Comparison of ENCODE assay signal across 31 mouse cellular contexts in genomic region chr10:33592732-33593131, GRCm38 (mm10). TPM values are rescaled to one million over a fixed set of nuclear protein-coding genes. Genes with fewer than 3 reads are reported as not detected.
DNase-seq lines count a peak whose midpoint lies in the region; ATAC-seq and TF ChIP-seq lines count a peak whose summit lies in the region.
"Had no signal": no experiment of that assay in that cellular context is flagged by ENCODE, and none has a peak within 500 bp of the region (broad histone marks: within the 10 kb centered on the region; RNA-seq: fewer than 3 reads in every experiment).

No protein-coding gene starts in this region.

- no peaks in the 10 kb centered on the region for H3K9me3 ChIP-seq in kidney, embryonic 14.5 days (ENCODE audit: control insufficient read depth, low read length)
- H3K9me3 ChIP-seq: embryonic facial prominence, embryonic 15.5 days; G1E; limb, embryonic 12.5 days; neural tube, embryonic 13.5 days; stomach, embryonic 15.5 days had no signal

- no peaks in the 10 kb centered on the region for H3K36me3 ChIP-seq in kidney, embryonic 14.5 days (ENCODE audit: control insufficient read depth, insufficient read depth, low read length)
- no peaks in the 10 kb centered on the region for H3K36me3 ChIP-seq in testis, adult 2 months (ENCODE audit: control insufficient read depth, insufficient read depth, low read length)
- H3K36me3 ChIP-seq: embryonic facial prominence, embryonic 15.5 days; G1E; limb, embryonic 12.5 days; neural tube, embryonic 13.5 days; stomach, embryonic 15.5 days had no signal

- peak; percentile 15 for DNase-seq in gastrocnemius, adult 2 months
- no peak for DNase-seq in gastrocnemius, adult 8-10 months (ENCODE audit: low spot score in 2 of 2)
- DNase-seq in kidney, postnatal 25 days = peak; percentile 2 to 35
- peak; percentile 3 for DNase-seq in R1 (ENCODE audit: low read depth, low spot score)
- DNase-seq in ovary, postnatal 14 days (ENCODE audit: low spot score) = no peak
- DNase-seq: adrenal gland, adult 8-10 months; B cell, adult 2 months; cerebellum, adult 9-10 months; kidney, adult 11 months; kidney, postnatal 36 days; layer of hippocampus, postnatal 36 days; liver, postnatal 0 days had no signal

- intact Hi-C loops in gastrocnemius, adult 2 months (cut with DNase I) = no loop called here

- no peaks in the 10 kb centered on the region for H3K4me1 ChIP-seq in kidney, embryonic 14.5 days (ENCODE audit: control insufficient read depth, insufficient read depth, low read length)
- peaks cover 3% of the 10 kb centered on the region; the same call in 1 of the 2 replicates for H3K4me1 ChIP-seq in testis, adult 2 months (ENCODE audit: control insufficient read depth, insufficient read depth, low read length)
- H3K4me1 ChIP-seq: embryonic facial prominence, embryonic 15.5 days; limb, embryonic 12.5 days; neural tube, embryonic 13.5 days; stomach, embryonic 15.5 days had no signal

- no peak overlapping the region for H3K4me3 ChIP-seq in gastrocnemius, adult 2 months
- no peak overlapping the region for H3K4me3 ChIP-seq in kidney, embryonic 14.5 days (ENCODE audit: low read length)
- peak overlapping the region; percentile 18 for H3K4me3 ChIP-seq in testis, adult 2 months (ENCODE audit: control insufficient read depth, low read depth, low read length)
- H3K4me3 ChIP-seq: embryonic facial prominence, embryonic 15.5 days; limb, embryonic 12.5 days; myocyte; neural tube, embryonic 13.5 days; stomach, embryonic 15.5 days had no signal

- no peak for TF ChIP-seq CTCF in gastrocnemius, adult 2 months (IDR thresholded peaks at IDR 0.05)
- TF ChIP-seq CTCF in testis, adult 2 months (IDR thresholded peaks at IDR 0.05; ENCODE audit: control insufficient read depth, insufficient read depth, insufficient replicate concordance, low read depth, low read length) = no peak

- H3K9ac ChIP-seq in kidney, embryonic 14.5 days (ENCODE audit: low read depth, low read length) = no peak overlapping the region
- H3K9ac ChIP-seq: embryonic facial prominence, embryonic 15.5 days; limb, embryonic 12.5 days; liver, postnatal 0 days; neural tube, embryonic 13.5 days; stomach, embryonic 15.5 days had no signal

- no peak for ATAC-seq in kidney, embryonic 14.5 days (ENCODE audit: low FRiP score, low TSS enrichment)
- ATAC-seq: forebrain, embryonic 14.5 days; liver, postnatal 0 days; lung, postnatal 0 days; midbrain, embryonic 16.5 days; Patski had no signal

- no peak for TF ChIP-seq POLR2A in testis, adult 2 months (IDR thresholded peaks at IDR 0.05; ENCODE audit: control insufficient read depth, low read depth, low read length)

- H3K27ac ChIP-seq in gastrocnemius, adult 2 months = no peak overlapping the region
- H3K27ac ChIP-seq in kidney, embryonic 14.5 days (ENCODE audit: low read depth, low read length) = no peak overlapping the region
- H3K27ac ChIP-seq in testis, adult 2 months (ENCODE audit: control insufficient read depth, insufficient read depth, low read depth, low read length) = no peak overlapping the region
- H3K27ac ChIP-seq: embryonic facial prominence, embryonic 15.5 days; limb, embryonic 12.5 days; macrophage; neural tube, embryonic 13.5 days; stomach, embryonic 15.5 days had no signal

- H3K27me3 ChIP-seq in kidney, embryonic 14.5 days (ENCODE audit: control insufficient read depth, insufficient read depth, low read length) = no peaks in the 10 kb centered on the region
- no peaks in the 10 kb centered on the region for H3K27me3 ChIP-seq in testis, adult 2 months (ENCODE audit: control insufficient read depth, insufficient read depth, low read length)
- H3K27me3 ChIP-seq: CH12.LX; embryonic facial prominence, embryonic 15.5 days; limb, embryonic 12.5 days; neural tube, embryonic 13.5 days; stomach, embryonic 15.5 days had no signal

- WGBS in kidney, embryonic 14.5 days = 93% methylated on average over 16 of the region's 16 CpGs

- H3K4me2 ChIP-seq in kidney, embryonic 14.5 days (replicated peaks; ENCODE audit: low read depth, low read length) = no peak overlapping the region
- H3K4me2 ChIP-seq: embryonic facial prominence, embryonic 15.5 days; heart, embryonic 11.5 days; limb, embryonic 12.5 days; liver, embryonic 11.5 days; neural tube, embryonic 13.5 days; stomach, embryonic 15.5 days had no signal

RNA-seq across cellular contexts. Expression of gene Clvs2, which starts 31.8 kb away (rescaled TPM):
- not detected for total RNA-seq in gastrocnemius, adult 2 months (2021)
- total RNA-seq in gastrocnemius, adult 8-10 months (2022) = under 1 TPM in 1 of 4 experiments, not detected in 3; 0.13 TPM
- polyA plus RNA-seq in kidney, embryonic 14.5 days (2014; fragmentation: Nextera tagmentation; extraction: Ambion mirVana) = not detected in 2 replicates
- 0.21 and 0.38 TPM in 2 replicates for polyA plus RNA-seq in testis, adult 2 months (2012; rRNA removed)
- total RNA-seq: CH12.LX; common myeloid progenitor, adult 5-6 weeks had no signal
- polyA plus RNA-seq: G1E; gonadal fat pad, adult 2 months; heart, postnatal 0 days; liver, postnatal 0 days; lung, postnatal 0 days; macrophage; myocyte had no signal

Comparison
In these comparisons a context has a peak if more than half of its experiments do, and no peak if none do; other contexts are left out.
1. DNase-seq: peak in gastrocnemius, adult 2 months (single experiment), kidney, postnatal 25 days (2 of 2) and R1 (single experiment); none in gastrocnemius, adult 8-10 months (0 of 2) and ovary, postnatal 14 days (single experiment).